Mouse (Mus musculus) kidney, adult 11 months (tissue): ENCODE results near the gene 0610012G03Rik.

Experiments used
- DNase-seq: peaks from one replicate; pipeline ENCODE4 v3.0.0; 2022

Gene 0610012G03Rik

GRCm38 (mm10) chr16:31932255-31932654 lies 16.0 kb downstream of the 0610012G03Rik start:
- no peak for DNase-seq

GRCm38 (mm10) chr16:31931330-31931729 lies 17.0 kb downstream of the 0610012G03Rik start:
- no peak for DNase-seq

- no peak for DNase-seq
These were observed 20.9 kb downstream of the 0610012G03Rik start for GRCm38 (mm10) chr16:31927412-31927811.

GRCm38 (mm10) chr16:31926547-31927182 lies 21.6 kb downstream of the 0610012G03Rik start:
- DNase-seq, result no peak

- DNase-seq, result no peak
These were observed 22.2 kb downstream of the 0610012G03Rik start for GRCm38 (mm10) chr16:31926091-31926490.

GRCm38 (mm10) chr16:31924368-31924767 lies 23.9 kb downstream of the 0610012G03Rik start:
- DNase-seq, result no peak

- peak; percentile 49 for DNase-seq
These were observed 30.0 kb downstream of the 0610012G03Rik start for GRCm38 (mm10) chr16:31918248-31918724.

- DNase-seq, result peak; percentile 22
These were observed 30.5 kb downstream of the 0610012G03Rik start for GRCm38 (mm10) chr16:31917776-31918175.

GRCm38 (mm10) chr16:31910281-31910847 lies 37.9 kb downstream of the 0610012G03Rik start:
- DNase-seq, result no peak

- DNase-seq, result no peak
These were observed 39.3 kb downstream of the 0610012G03Rik start for GRCm38 (mm10) chr16:31908959-31909358.

GRCm38 (mm10) chr16:31906896-31907295 lies 41.4 kb downstream of the 0610012G03Rik start:
- DNase-seq, result no peak

GRCm38 (mm10) chr16:31905891-31906825 lies 42.1 kb downstream of the 0610012G03Rik start:
- no peak for DNase-seq

GRCm38 (mm10) chr16:31905331-31905730 lies 43.0 kb downstream of the 0610012G03Rik start:
- no peak for DNase-seq

GRCm38 (mm10) chr16:31903239-31903638 lies 45.1 kb downstream of the 0610012G03Rik start:
- DNase-seq, result no peak

- DNase-seq, result no peak
These were observed 46.4 kb downstream of the 0610012G03Rik start for GRCm38 (mm10) chr16:31901886-31902285.

GRCm38 (mm10) chr16:31898546-31899326 lies 49.6 kb downstream of the 0610012G03Rik start:
- no peak for DNase-seq
